Mouse (Mus musculus) MEL (cell line): ENCODE data around the gene Sgcd. TPM values are rescaled to one million over a fixed set of nuclear protein-coding genes. Genes with fewer than 3 reads are reported as not detected.

ENCODE experiments used
- DNase-seq: peaks from one replicate; pipeline ENCODE4 v3.0.0; 2011; ENCODE audit warnings: low read depth, low spot score
- H3K27ac ChIP-seq: 2 replicates; pipeline ENCODE4 v1.5.1; 2012; ENCODE audit warnings: low read depth, mild to moderate bottlenecking, control low read depth, low read length, moderate library complexity; ENCODE audit not compliant: control insufficient read depth
- H3K27me3 ChIP-seq, 2 experiments: fragments of 150-350 bp in 1 of 2; sonication (generic) in 1 of 2; 2 replicates each; pipeline ENCODE4 v1.6.1; 2012; ENCODE audit warnings: low read length in 2 of 2, mild to moderate bottlenecking in 2 of 2, improper control_type of control experiment in 1 of 2, moderate library complexity in 1 of 2; ENCODE audit not compliant: insufficient read depth in 2 of 2, control insufficient read depth in 1 of 2
- H3K36me3 ChIP-seq, 2 experiments: 2 replicates each; pipeline ENCODE4 v1.6.1; 2012 to 2014; ENCODE audit warnings: low read length in 2 of 2, improper control_type of control experiment in 1 of 2, inconsistent platforms in 1 of 2, mild to moderate bottlenecking in 1 of 2; ENCODE audit not compliant: insufficient read depth in 2 of 2, control insufficient read depth in 1 of 2
- H3K4me1 ChIP-seq, 2 experiments: fragments of 150-350 bp in 1 of 2; sonication (generic) in 1 of 2; 2 replicates each; pipeline ENCODE4 v1.6.1; 2012; ENCODE audit warnings: low read length in 2 of 2, improper control_type of control experiment in 1 of 2, mild to moderate bottlenecking in 1 of 2; ENCODE audit not compliant: insufficient read depth in 2 of 2, control insufficient read depth in 1 of 2
- H3K4me3 ChIP-seq, 2 experiments: fragments of 150-350 bp in 1 of 2; sonication (generic) in 1 of 2; 2 replicates each; pipeline ENCODE4 v1.5.1; 2012; ENCODE audit warnings: low read depth in 2 of 2, low read length in 2 of 2, mild to moderate bottlenecking in 2 of 2, moderate library complexity in 2 of 2, control low read depth in 1 of 2, improper control_type of control experiment in 1 of 2; ENCODE audit not compliant: control insufficient read depth in 1 of 2, insufficient read depth in 1 of 2
- H3K79me2 ChIP-seq: 2 replicates; pipeline ENCODE4 v1.6.1; 2012; ENCODE audit warnings: mild to moderate bottlenecking, low read length, moderate library complexity; ENCODE audit not compliant: control insufficient read depth, poor library complexity, insufficient read depth
- H3K9ac ChIP-seq: 2 replicates; pipeline ENCODE4 v1.6.1; 2012; ENCODE audit warnings: low read depth, mild to moderate bottlenecking, control low read depth, low read length, moderate library complexity; ENCODE audit not compliant: control insufficient read depth, poor library complexity, severe bottlenecking
- H3K9me3 ChIP-seq: fragments of 150-350 bp; sonication (generic); replicated peaks from 2 replicates; pipeline ENCODE4 v1.6.1; 2012; ENCODE audit warnings: mild to moderate bottlenecking, low read length, improper control_type of control experiment, moderate library complexity; ENCODE audit not compliant: insufficient read depth
- CHD1 ChIP-seq: IDR thresholded peaks from 2 replicates; pipeline ENCODE4 v1.6.1; 2012; ENCODE audit warnings: low read depth, mild to moderate bottlenecking, inconsistent platforms, low read length, improper control_type of control experiment
- CHD2 ChIP-seq: IDR thresholded peaks from 2 replicates; pipeline ENCODE4 v1.6.1; 2011; ENCODE audit warnings: low read length, improper control_type of control experiment
- EP300 ChIP-seq, 2 experiments: IDR thresholded peaks; 2 replicates each; pipeline ENCODE4 v1.6.1; 2011; ENCODE audit warnings: improper control_type of control experiment in 2 of 2, low read length in 2 of 2, low read depth in 1 of 2, mild to moderate bottlenecking in 1 of 2
- GATA1 ChIP-seq: IDR thresholded peaks from 2 replicates; pipeline ENCODE4 v1.6.1; 2011; ENCODE audit warnings: low read depth, low read length, improper control_type of control experiment
- JUND ChIP-seq: IDR thresholded peaks from 2 replicates; pipeline ENCODE4 v1.6.1; 2011; ENCODE audit warnings: low read depth, mild to moderate bottlenecking, improper control_type of control experiment, low read length
- KAT2A ChIP-seq: conservative IDR thresholded peaks from 2 replicates; pipeline ENCODE4 v1.6.1; 2012; ENCODE audit warnings: low read depth, low read length, improper control_type of control experiment, inconsistent platforms
- MAFK ChIP-seq: IDR thresholded peaks from 2 replicates; pipeline ENCODE4 v1.6.1; 2011; ENCODE audit warnings: low read depth, mild to moderate bottlenecking, low read length, improper control_type of control experiment, borderline replicate concordance
- MEF2A ChIP-seq: IDR thresholded peaks from 2 replicates; pipeline ENCODE4 v1.6.1; 2014; ENCODE audit warnings: low read depth, mild to moderate bottlenecking, inconsistent platforms, low read length, improper control_type of control experiment; ENCODE audit not compliant: poor library complexity, insufficient replicate concordance, severe bottlenecking; ENCODE audit errors: extremely low read depth
- MXI1 ChIP-seq: IDR thresholded peaks from 2 replicates; pipeline ENCODE4 v1.6.1; 2011; ENCODE audit warnings: mild to moderate bottlenecking, low read depth, low read length, improper control_type of control experiment
- MYB ChIP-seq: IDR thresholded peaks from 2 replicates; pipeline ENCODE4 v1.6.1; 2011; ENCODE audit warnings: mild to moderate bottlenecking, low read depth, low read length, improper control_type of control experiment
- MYC ChIP-seq: IDR thresholded peaks from 2 replicates; pipeline ENCODE4 v1.6.1; 2011; ENCODE audit warnings: low read depth, mild to moderate bottlenecking, low read length, improper control_type of control experiment, moderate library complexity
- NELFE ChIP-seq: IDR thresholded peaks from 2 replicates; pipeline ENCODE4 v1.6.1; 2011; ENCODE audit warnings: low read depth, low read length, improper control_type of control experiment
- NRF1 ChIP-seq: IDR thresholded peaks from 2 replicates; pipeline ENCODE4 v1.6.1; 2014; ENCODE audit warnings: low read depth, mild to moderate bottlenecking, inconsistent platforms, low read length, improper control_type of control experiment, moderate library complexity; ENCODE audit not compliant: poor library complexity, insufficient read depth, severe bottlenecking
- POLR2A ChIP-seq, 2 experiments: IDR thresholded peaks; 2 replicates each; pipeline ENCODE4 v1.6.1; 2011 to 2012; ENCODE audit warnings: low read length in 2 of 2, mild to moderate bottlenecking in 2 of 2, control low read depth in 1 of 2, improper control_type of control experiment in 1 of 2, low read depth in 1 of 2, moderate library complexity in 1 of 2; ENCODE audit not compliant: control insufficient read depth in 1 of 2, insufficient read depth in 1 of 2, poor library complexity in 1 of 2
- POLR2AphosphoS2 ChIP-seq: IDR thresholded peaks from 2 replicates; pipeline ENCODE4 v1.6.1; 2011; ENCODE audit warnings: low read length, improper control_type of control experiment
- POLR2AphosphoS5 ChIP-seq: IDR thresholded peaks from 2 replicates; pipeline ENCODE4 v1.6.1; 2012; ENCODE audit warnings: low read depth, borderline replicate concordance, mild to moderate bottlenecking, inconsistent platforms, low read length, moderate library complexity, mixed read lengths
- RAD21 ChIP-seq: IDR thresholded peaks from 2 replicates; pipeline ENCODE4 v1.6.1; 2011; ENCODE audit warnings: mild to moderate bottlenecking, low read depth, low read length, improper control_type of control experiment
- SMC3 ChIP-seq: IDR thresholded peaks from 2 replicates; pipeline ENCODE4 v1.6.1; 2011; ENCODE audit warnings: low read depth, low read length, improper control_type of control experiment
- ZC3H11A ChIP-seq: IDR thresholded peaks from 2 replicates; pipeline ENCODE4 v1.6.1; 2012; ENCODE audit warnings: low read depth, mild to moderate bottlenecking, inconsistent platforms, low read length, improper control_type of control experiment
- ZKSCAN1 ChIP-seq: IDR thresholded peaks from 2 replicates; pipeline ENCODE4 v1.6.1; 2012; ENCODE audit warnings: low read depth, mild to moderate bottlenecking, inconsistent platforms, low read length, improper control_type of control experiment, moderate library complexity
- ZNF384 ChIP-seq: IDR thresholded peaks from 2 replicates; pipeline ENCODE4 v1.6.1; 2012; ENCODE audit warnings: low read depth, mild to moderate bottlenecking, inconsistent platforms, low read length, improper control_type of control experiment
- polyA plus RNA-seq, 2 experiments: library from polyadenylated mRNA; stranded (reverse) in 1 of 2; unstranded in 1 of 2; fragments of >175 nt in 1 of 2; fragments of >200 nt in 1 of 2; gene quantifications; 2 replicates each; pipeline versions ENCODE4 v1.2.1 to v1.2.4; 2012; ENCODE audit warnings: low replicate concordance in 2 of 2, low read depth in 1 of 2; ENCODE audit not compliant: insufficient read length in 2 of 2, insufficient read depth in 1 of 2, missing spikeins in 1 of 2
- total RNA-seq: library from RNA; depleted of rRNA; stranded (reverse); fragments of 300-350 nt; gene quantifications from 2 replicates; pipeline ENCODE4 v1.2.3, GENCODE M21; 2012

Gene Sgcd
- total and polyA plus RNA-seq, 3 experiments, result not detected

DNA sequence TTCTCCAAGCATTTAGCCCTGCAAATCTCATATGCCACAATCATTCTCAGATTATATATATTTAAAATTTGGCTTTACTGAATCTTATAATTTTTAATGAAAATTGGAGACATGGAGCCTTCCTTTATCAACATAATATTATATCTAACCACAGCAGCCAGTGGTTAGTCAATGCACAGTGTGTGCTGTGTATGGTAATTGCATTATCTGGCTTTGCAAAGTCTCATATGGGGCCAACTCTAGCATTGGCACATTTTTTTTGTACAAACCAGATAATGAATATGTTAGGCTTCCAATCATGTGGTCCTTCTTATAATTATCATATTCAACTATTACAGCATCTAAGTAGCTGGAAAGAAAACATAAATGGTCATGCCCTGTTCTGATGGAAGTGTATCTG lies 599.4 kb downstream of the Sgcd start:
- TF ChIP-seq JUND, result no peak
- no peak for TF ChIP-seq ZC3H11A
- no peak for TF ChIP-seq CHD1
- TF ChIP-seq MYC, result no peak
- TF ChIP-seq MXI1, result no peak
- no peak for TF ChIP-seq POLR2AphosphoS2
- TF ChIP-seq SMC3, result no peak
- TF ChIP-seq POLR2AphosphoS5, result no peak
- TF ChIP-seq MEF2A, result no peak
- no peak for TF ChIP-seq GATA1
- no peak for TF ChIP-seq CHD2
- TF ChIP-seq ZNF384, result no peak
- TF ChIP-seq MAFK, result no peak
- no peak for TF ChIP-seq NELFE
- TF ChIP-seq ZKSCAN1, result no peak
- no peak for TF ChIP-seq RAD21
- no peak for TF ChIP-seq POLR2A (IDR thresholded peaks at IDR 0.05; ENCODE audit: control insufficient read depth in 1 of 2, insufficient read depth in 1 of 2, low read depth in 1 of 2, low read length in 2 of 2, poor library complexity in 1 of 2)
- no peak for DNase-seq
- no peaks in the 10 kb centered on the region; a peak in 1 of 4 replicates for H3K27me3 ChIP-seq

DNA sequence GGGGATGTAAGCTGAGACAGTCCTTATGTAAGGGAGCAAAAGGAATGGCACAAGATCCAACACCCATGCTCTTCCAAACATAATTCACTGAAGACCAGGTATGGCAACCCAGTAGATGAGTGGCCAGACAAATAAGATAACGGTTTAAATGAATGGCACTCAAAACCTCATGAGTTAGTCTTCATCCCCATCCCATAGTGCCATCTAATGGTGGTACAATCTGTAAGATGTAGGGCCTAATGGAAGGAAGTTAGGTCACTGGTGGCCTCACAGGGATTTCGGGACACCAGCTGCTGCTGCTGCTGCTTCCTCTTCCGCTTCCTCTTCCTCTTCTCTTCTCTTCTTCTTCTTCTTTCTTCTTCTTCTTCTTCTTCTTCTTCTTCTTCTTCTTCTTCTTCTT lies 601.0 kb downstream of the Sgcd start:
- Histone ChIP-seq H3K4me3 (no peak overlapping the region), H3K36me3 (no peaks in the 10 kb centered on the region), H3K4me1 (no peaks in the 10 kb centered on the region), H3K27ac (no peak overlapping the region), H3K9me3 (no peaks in the 10 kb centered on the region), H3K79me2 (no peaks in the 10 kb centered on the region), H3K27me3 (no peaks in the 10 kb centered on the region; a peak in 1 of 4 replicates), H3K9ac (no peak overlapping the region)
- no peak for TF ChIP-seq MYB
- TF ChIP-seq NRF1, result no peak
- TF ChIP-seq KAT2A, result no peak
- no peak for TF ChIP-seq CHD2
- no peak for TF ChIP-seq EP300 (IDR thresholded peaks at IDR 0.05; ENCODE audit: low read depth in 1 of 2, low read length in 2 of 2)
- no peak for TF ChIP-seq POLR2A (IDR thresholded peaks at IDR 0.05; ENCODE audit: control insufficient read depth in 1 of 2, insufficient read depth in 1 of 2, low read depth in 1 of 2, low read length in 2 of 2, poor library complexity in 1 of 2)
- DNase-seq, result no peak

More for the DNA sequence above, 599.4 kb downstream of the Sgcd start:
- no peaks in the 10 kb centered on the region for H3K79me2 ChIP-seq
- H3K4me1 ChIP-seq, result no peaks in the 10 kb centered on the region
- H3K36me3 ChIP-seq, result no peaks in the 10 kb centered on the region
- no peak overlapping the region for H3K27ac ChIP-seq
- no peak overlapping the region for H3K9ac ChIP-seq
- no peak overlapping the region for H3K4me3 ChIP-seq
- H3K9me3 ChIP-seq, result no peaks in the 10 kb centered on the region
